Mouse (Mus musculus) CH12.LX (cell line): ENCODE measurements around the gene Ttll5.

ENCODE experiments used
- CTCF ChIP-seq, 2 experiments: IDR thresholded peaks in 1 of 2; conservative IDR thresholded peaks in 1 of 2; 2 replicates each; pipeline ENCODE4 v1.5.1; 2011 to 2012; ENCODE audit warnings: low read depth in 2 of 2, low read length in 2 of 2, improper control_type of control experiment in 1 of 2, inconsistent platforms in 1 of 2, mild to moderate bottlenecking in 1 of 2, moderate library complexity in 1 of 2
- E2F4 ChIP-seq: IDR thresholded peaks from 2 replicates; pipeline ENCODE4 v1.6.1; 2011; ENCODE audit warnings: low read depth, low read length, improper control_type of control experiment; ENCODE audit not compliant: insufficient replicate concordance
- EP300 ChIP-seq: IDR thresholded peaks from 2 replicates; pipeline ENCODE4 v1.6.1; 2011; ENCODE audit warnings: low read length, improper control_type of control experiment
- POLR2A ChIP-seq: IDR thresholded peaks from 2 replicates; pipeline ENCODE4 v1.6.1; 2011; ENCODE audit warnings: low read depth, mild to moderate bottlenecking, improper control_type of control experiment, low read length
- POLR2AphosphoS2 ChIP-seq: IDR thresholded peaks from 2 replicates; pipeline ENCODE4 v1.6.1; 2011; ENCODE audit warnings: low read depth, low read length, improper control_type of control experiment
- SMC3 ChIP-seq: IDR thresholded peaks from 2 replicates; pipeline ENCODE4 v1.6.1; 2011; ENCODE audit warnings: low read depth, low read length, improper control_type of control experiment
- ZMIZ1 ChIP-seq: IDR thresholded peaks from 2 replicates; pipeline ENCODE4 v1.6.1; 2012; ENCODE audit warnings: low read depth, mild to moderate bottlenecking, inconsistent platforms, low read length, improper control_type of control experiment

DNA sequence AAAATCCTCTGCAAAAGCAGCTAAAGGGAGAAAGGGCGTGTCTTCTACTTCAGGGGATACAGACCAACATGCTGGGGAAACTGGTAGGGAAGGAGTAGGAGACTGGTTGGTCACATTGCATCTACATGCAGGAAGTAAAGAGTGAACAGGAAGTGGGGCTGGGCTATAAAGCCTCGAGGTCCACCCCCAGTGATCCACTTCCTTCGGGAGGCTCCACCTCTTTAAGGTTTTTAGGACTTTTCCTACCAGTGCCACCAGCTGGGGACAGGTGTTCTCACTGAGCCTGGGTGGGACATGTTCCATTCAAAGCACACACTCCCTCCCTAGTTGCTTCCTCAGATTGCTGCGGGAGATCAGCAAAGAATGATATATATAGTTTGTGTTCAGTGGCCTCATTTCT lies 29.4 kb downstream of the Ttll5 start:
- no peak for TF ChIP-seq CTCF (conservative IDR thresholded peaks at IDR 0.05 in 1 of 2, IDR thresholded peaks at IDR 0.05 in 1 of 2; ENCODE audit: low read depth in 2 of 2, low read length in 2 of 2)
- no peak for TF ChIP-seq SMC3
- no peak for TF ChIP-seq ZMIZ1
- no peak for TF ChIP-seq E2F4
- TF ChIP-seq POLR2A: no peak
- no peak for TF ChIP-seq POLR2AphosphoS2
- no peak for TF ChIP-seq EP300
